Mouse (Mus musculus): ENCODE data around the gene Apobec3. TPM values are rescaled to one million over a fixed set of nuclear protein-coding genes. Genes with fewer than 3 reads are reported as not detected.
"Not testable (repeated sequence)": the region's sequence is repeated elsewhere in the genome, so short reads cannot be mapped to it uniquely, and the experiment has no call there.

Apobec3 gene
- total RNA-seq, 2 experiments from 2014 or later = 4.4 to 4.7 TPM

DNA sequence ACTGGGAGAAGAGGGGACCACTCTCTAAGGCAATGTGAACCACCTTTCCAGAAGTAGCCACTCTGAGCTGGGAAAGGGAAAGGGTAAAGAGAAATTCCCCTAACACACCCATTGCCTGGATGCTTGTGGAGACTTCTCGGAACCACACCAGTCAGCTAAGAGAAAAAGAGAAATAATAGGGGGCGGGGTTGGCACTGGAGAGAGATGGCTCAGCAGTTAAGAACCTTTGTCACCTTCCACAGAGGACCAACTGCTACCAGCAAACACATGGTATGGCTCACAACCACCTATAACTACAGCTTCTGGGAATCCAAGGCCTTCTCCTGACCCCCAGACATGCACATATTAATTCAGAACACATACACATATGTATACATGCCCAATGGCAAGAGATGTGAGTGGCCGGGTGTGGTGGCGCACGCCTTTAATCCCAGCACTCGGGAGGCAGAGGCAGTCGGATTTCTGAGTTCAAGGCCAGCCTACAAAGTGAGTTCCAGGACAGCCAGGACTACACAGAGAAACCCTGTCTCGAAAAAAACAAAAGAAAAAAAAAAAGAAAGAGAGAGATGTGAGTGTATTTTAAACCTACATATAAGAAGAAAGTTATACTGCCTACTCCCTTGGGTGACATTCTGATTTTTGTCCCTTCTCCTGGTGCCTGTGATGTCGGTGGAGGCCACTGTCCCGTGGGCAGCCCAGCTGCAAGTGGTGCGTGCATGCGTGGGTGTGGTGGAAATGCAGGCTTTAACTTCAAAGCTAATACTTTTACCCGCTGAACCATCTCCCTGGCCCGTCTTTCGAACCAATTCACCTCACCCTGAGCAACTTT is 1.8 kb downstream of the Apobec3 start:
- DNase-seq (ENCODE audit: extremely low spot score in 1 of 2, low spot score in 2 of 2) = no peak
- intact Hi-C loops (cut with DNase I) = no loop called here

DNA sequence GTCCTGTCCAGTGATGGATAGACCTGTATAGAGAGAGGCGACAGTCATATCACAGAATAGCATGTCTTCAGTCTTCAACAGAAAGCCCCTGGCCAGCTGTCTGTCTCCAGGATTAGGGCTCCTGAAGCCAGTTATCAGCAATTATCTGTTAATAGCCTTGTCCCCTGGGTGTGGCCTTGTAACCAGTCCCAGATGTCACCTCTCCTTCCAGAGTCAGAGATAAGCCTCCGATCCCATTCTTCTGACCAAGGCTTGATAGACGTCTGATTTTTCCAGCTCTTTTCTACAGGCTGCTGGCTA is 2.3 kb downstream of the Apobec3 start:
- intact Hi-C loops (cut with DNase I) = no loop called here
- no peak for DNase-seq (ENCODE audit: extremely low spot score in 1 of 2, low spot score in 2 of 2)

DNA sequence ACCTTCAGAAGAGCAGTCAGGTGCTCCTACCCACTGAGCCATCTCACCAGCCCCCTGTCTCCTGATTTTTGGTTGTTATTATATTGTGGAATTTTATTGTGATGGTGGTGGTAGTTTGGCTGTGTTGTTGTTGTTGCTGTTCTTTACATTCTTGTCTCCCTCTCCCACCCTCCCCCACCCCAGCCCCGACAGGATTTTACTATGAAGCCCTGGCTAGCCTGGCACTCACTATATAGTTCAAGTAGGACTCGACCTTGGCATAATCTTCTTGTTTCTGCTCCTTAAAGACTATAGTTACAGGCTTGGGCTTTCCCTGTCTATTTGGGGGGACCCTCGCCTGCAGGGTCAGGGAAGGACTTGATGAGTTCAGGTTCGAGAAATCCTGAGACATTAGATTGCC is 2.9 kb downstream of the Apobec3 start:
- intact Hi-C loops (cut with DNase I) = no loop called here

DNA sequence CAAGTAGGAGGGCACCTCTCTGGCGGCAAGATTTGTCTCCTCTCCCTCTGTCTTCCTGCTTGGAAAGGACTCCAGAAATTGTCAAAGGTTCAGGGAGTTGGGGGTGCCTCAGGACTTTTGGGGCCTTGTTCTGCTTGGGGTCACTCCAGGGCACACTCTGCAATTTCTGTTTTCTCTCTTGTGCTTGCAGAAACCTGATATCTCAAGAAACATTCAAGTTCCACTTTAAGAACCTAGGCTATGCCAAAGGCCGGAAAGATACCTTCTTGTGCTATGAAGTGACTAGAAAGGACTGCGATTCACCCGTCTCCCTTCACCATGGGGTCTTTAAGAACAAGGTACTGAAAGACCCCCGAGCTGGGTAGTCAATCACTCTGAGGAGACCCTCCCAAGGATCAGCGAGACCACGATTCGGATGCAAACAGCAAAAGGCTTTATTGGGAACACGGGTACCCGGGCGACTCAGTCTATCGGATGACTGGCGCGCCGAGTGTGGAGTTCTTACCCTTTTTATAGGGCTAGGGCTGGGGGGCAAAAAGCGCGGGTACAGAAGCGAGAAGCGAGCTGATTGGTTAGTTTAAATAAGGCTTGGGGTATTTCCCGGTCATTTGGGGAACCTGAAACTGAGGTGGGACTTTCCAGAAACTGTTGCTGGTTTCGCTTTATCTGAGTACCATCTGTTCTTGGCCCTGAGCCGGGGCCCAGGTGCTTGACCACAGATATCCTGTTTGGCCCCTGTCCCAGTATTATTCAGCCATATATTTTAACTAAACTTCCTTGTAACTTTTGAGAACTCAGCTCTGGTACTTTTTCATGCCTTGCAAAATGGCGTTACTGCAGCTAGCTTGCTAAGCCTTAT is 4.0 kb downstream of the Apobec3 start:
- DNase-seq (ENCODE audit: extremely low spot score in 1 of 2, low spot score in 2 of 2); intact Hi-C loops (cut with DNase I): not testable (repeated sequence)

More for the DNA sequence above, 2.9 kb downstream of the Apobec3 start:
- no peak for DNase-seq (ENCODE audit: extremely low spot score in 1 of 2, low spot score in 2 of 2)

DNA sequence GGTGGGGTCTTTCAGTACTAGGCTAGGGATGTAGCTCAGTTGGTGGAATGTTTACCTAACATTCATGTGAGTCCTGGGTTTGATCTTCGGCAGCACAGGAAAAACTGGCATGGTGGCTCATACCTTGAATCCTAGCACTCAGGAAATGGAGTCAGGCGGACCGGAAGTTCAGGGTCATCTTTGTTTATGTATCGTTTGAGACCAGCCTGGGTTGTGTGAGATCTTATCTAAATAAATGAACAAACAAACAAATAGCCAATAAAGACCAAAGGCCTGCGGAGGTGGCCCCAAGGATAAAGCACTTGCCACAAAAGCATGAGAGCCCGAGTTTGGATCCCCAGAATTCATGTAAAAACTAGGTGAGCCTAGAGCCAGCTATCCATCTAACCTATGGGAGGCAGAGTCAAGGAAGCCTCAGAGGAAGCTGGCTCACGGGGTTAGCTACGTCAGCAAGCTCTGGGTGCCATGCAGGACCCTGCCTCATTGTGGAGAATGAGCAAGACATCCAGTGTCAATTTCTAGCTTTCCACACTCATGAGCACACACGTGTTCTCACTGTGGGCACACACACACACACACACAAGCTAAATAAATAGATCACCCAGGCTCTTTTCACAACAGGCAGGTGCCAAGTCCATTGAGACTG is 4.7 kb downstream of the Apobec3 start:
- no peak for DNase-seq (ENCODE audit: extremely low spot score in 1 of 2, low spot score in 2 of 2)
- intact Hi-C loops (cut with DNase I) = no loop called here

DNA sequence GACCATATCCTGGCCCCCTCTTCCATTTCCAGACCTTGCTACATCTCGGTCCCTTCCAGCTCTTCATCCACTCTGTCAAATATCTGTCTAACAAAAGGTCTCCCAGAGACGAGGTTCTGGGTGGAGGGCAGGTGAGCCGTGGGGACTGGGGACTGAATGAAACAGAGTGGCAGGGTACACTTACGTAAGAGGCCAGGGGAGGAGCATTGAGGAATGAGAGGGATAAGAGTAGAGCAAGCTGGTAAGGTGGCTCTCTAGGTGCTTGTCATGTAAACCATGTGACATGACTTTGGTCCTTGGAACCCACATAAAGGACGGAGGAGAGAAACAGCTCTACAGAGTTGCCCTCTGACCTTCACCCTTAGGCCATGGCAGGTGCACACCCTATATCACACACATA is 7.5 kb downstream of the Apobec3 start:
- no peak for DNase-seq (ENCODE audit: extremely low spot score in 1 of 2, low spot score in 2 of 2)
- intact Hi-C loops (cut with DNase I) = no loop called here

DNA sequence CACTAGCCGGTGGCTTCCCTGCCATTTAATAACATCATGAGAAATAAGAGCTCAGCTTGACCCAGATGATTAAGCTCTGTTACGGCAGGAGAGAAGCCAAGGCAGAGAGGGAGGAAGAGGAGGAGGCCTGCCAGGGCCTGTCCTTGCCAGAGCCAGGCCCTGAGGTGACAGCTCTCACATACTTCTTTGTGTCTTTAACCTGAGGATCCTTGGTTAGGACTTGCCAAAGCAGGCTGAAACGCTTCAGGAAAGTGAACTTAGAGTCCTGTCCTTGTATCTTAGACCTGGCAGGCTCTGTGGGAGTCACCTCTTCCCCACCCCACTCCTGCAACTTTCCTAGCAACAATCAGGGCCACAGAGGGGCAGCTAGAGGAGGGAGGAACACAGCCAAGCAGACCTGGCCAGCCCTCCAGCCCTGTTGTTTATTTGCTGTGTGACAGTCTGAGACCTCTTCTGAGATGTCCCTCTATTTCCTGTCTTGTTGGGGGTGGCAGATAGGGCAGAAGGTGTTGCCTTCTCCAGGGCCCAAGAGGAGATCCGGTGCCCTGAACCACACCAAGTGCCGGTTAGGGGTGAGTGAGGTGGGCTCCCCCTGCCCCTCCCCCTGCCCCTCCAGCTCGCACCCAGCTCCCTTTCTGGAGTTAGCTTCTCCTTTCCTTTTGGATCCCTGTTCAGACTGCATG is 8.5 kb downstream of the Apobec3 start:
- no peak for DNase-seq (ENCODE audit: extremely low spot score in 1 of 2, low spot score in 2 of 2)
- intact Hi-C loops (cut with DNase I) = no loop called here

DNA sequence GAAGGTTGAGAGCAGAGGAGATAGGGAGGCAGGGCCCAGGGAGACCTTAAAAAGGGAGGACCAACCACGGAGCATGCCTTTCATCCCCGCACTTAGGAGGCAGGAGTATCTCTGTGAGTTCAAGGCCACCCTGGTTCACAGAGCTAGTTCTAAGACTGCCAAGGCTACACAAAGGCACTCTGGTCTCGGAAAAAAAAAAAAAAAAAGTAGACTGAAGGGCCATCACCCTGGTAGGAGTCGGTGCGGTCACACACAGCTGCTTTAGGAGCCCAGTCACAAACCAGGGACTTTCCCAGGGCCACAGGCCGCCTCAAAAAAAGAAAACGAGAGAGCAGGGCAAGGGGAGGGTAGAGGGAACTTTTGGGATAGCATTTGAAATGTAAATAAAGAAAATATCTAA is 9.3 kb downstream of the Apobec3 start:
- no peak for DNase-seq (ENCODE audit: extremely low spot score in 1 of 2, low spot score in 2 of 2)
- intact Hi-C loops (cut with DNase I) = no loop called here

DNA sequence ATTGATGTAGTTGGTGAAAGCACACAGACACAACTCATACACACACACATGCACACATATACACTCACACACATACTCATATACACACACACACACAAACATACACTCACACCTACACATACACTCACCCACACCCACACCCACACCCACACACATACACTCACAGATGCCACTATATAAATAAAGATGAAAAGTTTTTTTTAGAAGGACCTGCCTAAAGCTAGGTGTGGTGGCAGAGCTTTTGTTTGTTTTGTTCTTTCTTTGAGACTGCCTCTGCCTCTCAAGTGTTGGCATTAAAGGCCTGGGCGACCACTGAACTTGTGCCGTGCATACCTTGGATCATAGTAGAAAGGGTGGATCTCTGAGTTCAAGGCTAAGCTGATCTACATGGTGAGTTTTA is 9.9 kb downstream of the Apobec3 start:
- intact Hi-C loops (cut with DNase I) = no loop called here
- no peak for DNase-seq (ENCODE audit: extremely low spot score in 1 of 2, low spot score in 2 of 2)

DNA sequence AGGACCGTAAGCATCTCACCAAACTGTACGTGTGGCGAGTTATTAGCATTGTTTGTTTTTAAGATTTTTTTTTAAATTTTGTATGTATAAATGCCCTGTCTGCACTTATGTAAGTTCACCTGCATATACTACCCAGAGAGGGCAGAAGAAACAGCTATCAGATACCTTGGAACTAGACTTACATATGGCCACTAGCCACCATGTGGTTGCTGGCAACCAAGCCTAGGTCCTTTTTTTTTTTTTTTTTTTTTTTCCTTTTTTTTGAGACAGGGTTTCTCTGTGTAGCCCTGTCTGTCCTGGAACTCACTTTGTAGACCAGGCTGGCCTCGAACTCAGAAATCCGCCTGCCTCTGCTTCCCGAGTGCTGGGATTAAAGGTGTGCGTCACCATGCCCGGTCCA is 11.6 kb downstream of the Apobec3 start:
- intact Hi-C loops (cut with DNase I); DNase-seq (ENCODE audit: extremely low spot score in 1 of 2, low spot score in 2 of 2): not testable (repeated sequence)

DNA sequence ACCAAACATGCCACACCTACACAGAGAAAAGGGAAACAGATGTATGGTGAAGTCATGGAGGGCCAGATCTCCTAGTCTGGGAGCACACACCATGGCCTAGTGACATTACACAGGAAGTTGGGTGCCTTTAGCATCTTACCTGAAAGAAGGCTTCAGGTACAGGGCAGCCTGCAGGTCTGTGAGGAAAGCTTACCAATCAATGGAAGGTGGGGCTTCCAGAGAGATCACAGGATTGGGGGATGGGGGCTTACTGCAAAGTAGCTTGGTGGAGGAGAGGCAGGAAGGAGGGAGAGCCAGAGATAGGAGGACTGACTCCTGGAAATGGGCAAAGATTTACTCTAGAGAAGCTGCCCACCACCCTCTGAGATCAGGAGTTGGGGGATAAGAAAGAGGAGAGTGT is 12.5 kb downstream of the Apobec3 start:
- no peak for DNase-seq (ENCODE audit: extremely low spot score in 1 of 2, low spot score in 2 of 2)
- intact Hi-C loops (cut with DNase I) = no loop called here

DNA sequence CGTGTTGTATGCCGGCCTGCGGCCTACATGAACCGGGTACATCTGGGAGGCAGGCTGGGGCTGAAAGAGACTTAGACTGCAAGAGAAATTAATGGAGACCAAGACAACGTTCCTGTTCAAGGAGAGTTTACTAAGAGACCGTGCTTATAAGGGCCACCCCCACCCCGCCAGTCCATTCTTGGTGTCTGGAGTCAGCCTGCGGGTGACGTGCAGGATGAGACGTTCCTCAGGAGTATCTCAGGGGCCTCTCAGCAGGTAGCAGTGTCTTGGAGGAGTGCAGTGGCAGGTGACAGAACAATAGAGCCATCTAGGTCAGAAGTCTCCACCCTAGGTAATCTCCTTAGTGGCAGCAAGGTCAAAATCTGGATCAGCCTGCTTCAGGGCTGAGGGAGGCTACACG is 13.2 kb downstream of the Apobec3 start:
- DNase-seq (ENCODE audit: extremely low spot score in 1 of 2, low spot score in 2 of 2); intact Hi-C loops (cut with DNase I): not testable (repeated sequence)

DNA sequence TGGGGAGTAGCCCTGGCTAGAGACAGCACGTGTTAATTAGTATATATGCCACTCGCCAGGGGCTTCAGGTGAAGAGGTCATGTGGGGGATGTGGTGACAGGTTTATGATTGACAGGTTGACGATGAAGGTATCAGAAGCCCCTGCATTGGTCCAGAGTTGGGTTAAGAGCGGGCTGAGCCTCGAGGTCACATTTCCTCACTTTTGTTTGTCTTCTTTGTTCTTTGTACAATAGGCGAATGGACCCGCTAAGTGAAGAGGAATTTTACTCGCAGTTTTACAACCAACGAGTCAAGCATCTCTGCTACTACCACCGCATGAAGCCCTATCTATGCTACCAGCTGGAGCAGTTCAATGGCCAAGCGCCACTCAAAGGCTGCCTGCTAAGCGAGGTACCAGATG is 13.8 kb downstream of the Apobec3 start:
- DNase-seq (ENCODE audit: extremely low spot score in 1 of 2, low spot score in 2 of 2) = no peak
- intact Hi-C loops (cut with DNase I) = no loop called here

DNA sequence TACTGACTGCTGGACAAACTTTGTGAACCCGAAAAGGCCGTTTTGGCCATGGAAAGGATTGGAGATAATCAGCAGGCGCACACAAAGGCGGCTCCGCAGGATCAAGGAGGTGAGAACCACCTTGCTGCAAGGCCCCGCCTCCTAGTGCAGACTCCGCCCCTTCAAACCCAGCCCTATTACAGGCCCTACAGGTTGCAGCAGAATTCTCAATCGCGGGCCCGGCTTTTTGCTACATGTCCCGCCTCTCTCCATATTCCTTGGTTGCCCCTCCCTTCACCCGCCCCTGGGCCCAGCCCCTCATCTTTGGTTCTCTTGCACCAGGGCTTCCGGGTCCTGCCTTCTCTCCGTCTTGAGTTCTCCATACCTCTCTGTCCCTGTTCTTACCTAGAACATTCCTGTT is 15.4 kb downstream of the Apobec3 start:
- intact Hi-C loops (cut with DNase I) = no loop called here
- no peak for DNase-seq (ENCODE audit: extremely low spot score in 1 of 2, low spot score in 2 of 2)

DNA sequence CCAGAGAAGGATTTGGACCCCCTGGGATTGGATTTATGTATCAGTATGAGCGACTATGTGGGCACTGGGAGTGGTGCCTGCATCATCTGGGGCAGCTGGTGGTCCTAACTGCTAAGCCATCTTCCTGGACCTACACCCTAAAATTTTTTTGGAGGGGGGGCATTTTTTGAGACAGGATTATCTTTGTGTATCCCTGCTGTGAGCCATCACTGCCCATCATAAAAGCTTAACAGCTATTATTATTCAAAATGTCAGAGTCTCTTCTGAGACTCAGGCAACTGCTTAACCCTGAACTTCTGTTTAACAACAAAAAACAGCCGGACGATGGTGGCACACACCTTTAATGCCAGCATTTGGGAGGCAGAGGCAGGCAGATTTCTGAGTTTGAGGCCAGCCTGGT is 17.5 kb downstream of the Apobec3 start:
- intact Hi-C loops (cut with DNase I); DNase-seq (ENCODE audit: extremely low spot score in 1 of 2, low spot score in 2 of 2): not testable (repeated sequence)

DNA sequence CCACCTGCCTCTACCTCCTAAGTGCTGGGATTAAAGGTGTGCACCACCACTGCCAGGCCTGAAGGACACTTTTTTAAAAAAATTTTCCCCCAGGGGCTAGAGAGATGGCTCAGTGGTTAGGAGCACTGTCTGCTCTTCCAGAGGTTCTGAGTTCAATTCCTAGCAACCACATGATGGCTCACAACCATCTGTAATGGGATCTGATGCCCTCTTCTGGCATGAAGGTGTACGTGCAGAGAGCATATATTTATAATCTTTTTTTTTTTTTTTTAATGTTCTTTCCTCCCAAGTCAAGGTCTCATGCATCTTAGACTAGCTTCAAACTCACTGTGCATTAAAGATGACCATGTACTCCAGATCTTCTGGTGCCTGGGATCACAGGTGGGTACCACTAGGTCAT is 19.4 kb downstream of the Apobec3 start:
- DNase-seq (ENCODE audit: extremely low spot score in 1 of 2, low spot score in 2 of 2) = not testable (repeated sequence)
- intact Hi-C loops (cut with DNase I) = loop anchor here (10.0 kb wide), 1 partner anchor 156 kb away; no protein-coding TSS in a partner anchor

DNA sequence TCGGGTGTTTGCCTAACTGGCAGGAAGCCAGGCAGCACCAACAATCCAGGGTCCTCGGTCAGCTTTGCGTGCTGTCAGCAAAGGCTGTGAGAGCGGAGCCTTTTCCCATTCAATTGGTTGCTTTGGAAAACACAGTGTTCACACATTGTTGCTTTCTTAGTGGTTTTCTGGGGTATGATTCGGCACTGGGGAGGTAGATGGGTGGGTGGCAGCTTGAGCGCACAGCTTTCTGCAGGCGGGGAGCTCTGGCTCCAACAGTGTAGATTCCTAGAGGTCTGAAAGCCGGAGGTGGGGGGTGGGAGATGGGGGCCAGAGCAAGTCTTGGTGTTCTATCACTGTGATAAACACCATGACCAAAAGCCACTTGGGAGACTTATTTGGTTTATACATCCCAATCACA is 19.9 kb downstream of the Apobec3 start:
- no peak for DNase-seq (ENCODE audit: extremely low spot score in 1 of 2, low spot score in 2 of 2)
- intact Hi-C loops (cut with DNase I) = loop anchor here (10.0 kb wide), 1 partner anchor 157 kb away; no protein-coding TSS in a partner anchor

DNA sequence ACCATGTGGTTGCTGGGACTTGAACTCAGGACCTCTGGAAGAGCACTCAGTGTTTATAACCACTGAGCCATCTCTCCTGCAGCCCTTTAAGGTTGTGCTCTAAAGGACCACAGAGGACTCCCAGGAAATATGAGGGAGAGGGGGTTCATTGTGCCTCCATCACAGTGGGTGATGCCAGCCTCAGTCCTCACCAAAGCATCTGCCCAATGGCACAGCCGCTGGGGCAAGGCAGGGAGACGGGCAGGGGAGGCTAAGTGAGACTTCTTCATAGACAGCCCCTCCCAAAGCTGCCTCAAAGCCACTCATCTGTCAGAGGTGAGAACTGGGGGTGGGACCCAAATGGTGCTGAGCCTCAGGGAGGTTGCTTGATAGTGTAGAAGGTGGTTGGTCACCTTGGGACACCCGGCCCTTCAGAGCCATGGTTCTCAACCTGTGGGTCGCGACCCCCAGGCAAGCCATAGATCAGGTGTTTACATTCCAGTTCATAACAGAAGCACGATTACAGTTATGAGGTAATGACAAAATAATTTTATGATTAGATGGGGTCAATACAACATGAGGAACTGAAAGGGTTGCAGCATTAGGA is 22.4 kb downstream of the Apobec3 start:
- intact Hi-C loops (cut with DNase I) = loop anchor here (10.0 kb wide), 1 partner anchor 159 kb away; no protein-coding TSS in a partner anchor
- DNase-seq (ENCODE audit: extremely low spot score in 1 of 2, low spot score in 2 of 2) = no peak

DNA sequence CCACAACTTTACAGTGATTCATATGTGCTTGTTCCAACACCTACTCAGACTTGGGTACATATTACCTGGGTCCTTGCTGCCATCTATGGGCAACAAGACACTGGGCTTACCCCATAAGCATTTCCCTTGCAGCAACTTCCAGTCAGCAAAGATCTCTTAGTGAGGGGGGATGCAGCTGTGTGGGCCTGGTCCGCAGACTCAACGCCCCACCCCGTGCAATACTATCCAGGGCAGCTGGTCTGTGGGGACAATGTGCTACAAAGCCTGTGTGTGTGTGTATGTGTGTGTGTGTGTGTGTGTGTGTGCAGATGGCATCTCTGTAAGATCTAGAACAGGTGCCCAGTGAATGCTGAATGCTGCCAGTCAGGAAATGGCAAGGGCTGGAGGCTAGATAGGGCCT is 22.9 kb downstream of the Apobec3 start:
- no peak for DNase-seq (ENCODE audit: extremely low spot score in 1 of 2, low spot score in 2 of 2)
- intact Hi-C loops (cut with DNase I) = loop anchor here (10.0 kb wide), 1 partner anchor 160 kb away; no protein-coding TSS in a partner anchor

Data from left cerebral cortex, postnatal 10 days (tissue).